Mouse (Mus musculus) layer of hippocampus, adult 18-20 months (tissue): ENCODE results near the gene Slc22a4. TPM values are rescaled to one million over a fixed set of nuclear protein-coding genes. Genes with fewer than 3 reads are reported as not detected.
A peak's percentile ranks its signal among the peaks of the same experiment; 100 is the strongest.
"Not testable (repeated sequence)": the region's sequence is repeated elsewhere in the genome, so short reads cannot be mapped to it uniquely, and the experiment has no call there.

Source experiments
- DNase-seq, 2 experiments: peaks; one replicate each; pipeline ENCODE4 v3.0.0; 2022; ENCODE audit warnings: low spot score in 2 of 2
- total RNA-seq, 2 experiments: library from RNA; stranded (reverse); gene quantifications; 2 replicates each; pipeline ENCODE4 v1.2.3; 2021

Slc22a4 gene
- total RNA-seq, 2 experiments from 2014 or later = 6.1 to 6.7 TPM

GRCm38 (mm10) chr11:54006901-54007300, 21.0 kb downstream of the Slc22a4 start:
- no peak for DNase-seq

GRCm38 (mm10) chr11:54006362-54006761, 21.5 kb downstream of the Slc22a4 start:
- not testable (repeated sequence) for DNase-seq

GRCm38 (mm10) chr11:54004734-54005133, 23.2 kb downstream of the Slc22a4 start:
- no peak for DNase-seq

- no peak for DNase-seq
These were observed 23.7 kb downstream of the Slc22a4 start for GRCm38 (mm10) chr11:54004221-54004620.

GRCm38 (mm10) chr11:54002761-54003717, 24.9 kb downstream of the Slc22a4 start:
- DNase-seq = peak; percentile 52 to 66

GRCm38 (mm10) chr11:54002147-54002760, 25.6 kb downstream of the Slc22a4 start:
- peak; percentile 40 to 78 for DNase-seq

- no peak for DNase-seq
These were observed 30.2 kb downstream of the Slc22a4 start for GRCm38 (mm10) chr11:53997661-53998060.

GRCm38 (mm10) chr11:53992264-53992663, 35.6 kb downstream of the Slc22a4 start:
- no peak for DNase-seq

- DNase-seq = no peak
These were observed 38.7 kb downstream of the Slc22a4 start for GRCm38 (mm10) chr11:53989232-53989631.

GRCm38 (mm10) chr11:53988081-53988480, 39.8 kb downstream of the Slc22a4 start:
- DNase-seq = no peak

- no peak for DNase-seq
These were observed 46.5 kb downstream of the Slc22a4 start for GRCm38 (mm10) chr11:53981396-53981795.

- DNase-seq = peak in 1 of 2 experiments; percentile 16
These were observed 47.9 kb downstream of the Slc22a4 start, which contains the start of gene Slc22a21 for GRCm38 (mm10) chr11:53979788-53980621. TSS of gene Slc22a21 (minus strand) at chr11:53980332.

- DNase-seq = not testable (repeated sequence)
These were observed 48.5 kb downstream of the Slc22a4 start for GRCm38 (mm10) chr11:53979456-53979787.

GRCm38 (mm10) chr11:53977672-53978071, 50.2 kb downstream of the Slc22a4 start:
- no peak for DNase-seq

- DNase-seq = no peak
These were observed 52.3 kb downstream of the Slc22a4 start for GRCm38 (mm10) chr11:53975559-53975958.

- DNase-seq = peak in 1 of 2 experiments; percentile 27
These were observed 68.9 kb downstream of the Slc22a4 start for GRCm38 (mm10) chr11:53958984-53959383.

GRCm38 (mm10) chr11:53958176-53958575, 69.7 kb downstream of the Slc22a4 start:
- DNase-seq = peak in 1 of 2 experiments; percentile 15

- DNase-seq = no peak
These were observed 71.3 kb downstream of the Slc22a4 start for GRCm38 (mm10) chr11:53956636-53957035.

GRCm38 (mm10) chr11:53954653-53955052, 73.2 kb downstream of the Slc22a4 start:
- DNase-seq = no peak

GRCm38 (mm10) chr11:53950133-53950532, 77.8 kb downstream of the Slc22a4 start:
- peak in 1 of 2 experiments; percentile 8 for DNase-seq
